Mouse (Mus musculus) bone marrow, adult 2 months (tissue): Measurements from ENCODE around the gene Glmn.

ENCODE experiments used
- CTCF ChIP-seq: fragments of 200-500 bp; IDR thresholded peaks from 2 replicates; pipeline ENCODE4 v1.5.1; 2011; ENCODE audit warnings: low read length, control low read depth; ENCODE audit not compliant: control insufficient read depth, insufficient read depth
- POLR2A ChIP-seq: fragments of 200-500 bp; IDR thresholded peaks from 2 replicates; pipeline ENCODE4 v1.6.1; 2011; ENCODE audit warnings: low read depth, mild to moderate bottlenecking, control low read depth, low read length, borderline replicate concordance; ENCODE audit not compliant: control insufficient read depth

- TF ChIP-seq CTCF (no peak), POLR2A (no peak)
Observed at GRCm38 (mm10) chr5:107621327-107621726, 23.6 kb upstream of the Glmn start.
